Mouse (Mus musculus) granulocyte monocyte progenitor cell, adult 5-6 weeks (primary cell): Measurements from ENCODE around the gene Tspan13. TPM values are rescaled to one million over a fixed set of nuclear protein-coding genes. Genes with fewer than 3 reads are reported as not detected.

Experiments
- ATAC-seq: replicated peaks from 2 replicates; pipeline ENCODE4 v1.8.0; 2016; ENCODE audit warnings: mild to moderate bottlenecking, moderate TSS enrichment, inconsistent platforms; ENCODE audit not compliant: poor library complexity, severe bottlenecking
- total RNA-seq, 2 experiments: library from RNA; stranded (forward) in 1 of 2; stranded (reverse) in 1 of 2; fragments of 200-712, 200-1000 nt in 1 of 2; fragments of >200 nt in 1 of 2; fragmentation: Nextera tagmentation in 1 of 2; gene quantifications; 2 replicates each; pipeline ENCODE4 v1.2.3; 2014 to 2017

Gene Tspan13
- total RNA-seq, 2 experiments from 2014 or later: 8.2 to 14.9 TPM

DNA sequence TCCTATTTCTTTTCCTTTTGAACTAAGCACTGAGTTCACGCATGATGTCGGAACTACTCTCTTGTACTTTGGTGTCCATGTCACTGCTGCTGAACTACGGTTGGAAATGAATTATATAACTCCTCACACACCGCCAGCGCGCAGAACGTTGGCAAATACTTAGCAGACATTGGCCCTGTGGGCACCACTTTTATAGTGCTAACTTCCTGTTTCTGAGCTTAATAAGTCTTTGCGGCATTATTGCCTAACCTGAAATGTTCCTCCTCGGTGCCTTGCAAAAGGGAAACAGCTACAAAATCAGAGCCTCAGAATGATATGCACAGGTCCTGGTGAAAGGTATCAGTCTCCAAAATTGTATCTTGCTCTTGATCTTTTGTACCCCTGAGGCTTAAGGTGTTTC is 58.8 kb downstream of the Tspan13 start:
- peak; percentile 91 for ATAC-seq

DNA sequence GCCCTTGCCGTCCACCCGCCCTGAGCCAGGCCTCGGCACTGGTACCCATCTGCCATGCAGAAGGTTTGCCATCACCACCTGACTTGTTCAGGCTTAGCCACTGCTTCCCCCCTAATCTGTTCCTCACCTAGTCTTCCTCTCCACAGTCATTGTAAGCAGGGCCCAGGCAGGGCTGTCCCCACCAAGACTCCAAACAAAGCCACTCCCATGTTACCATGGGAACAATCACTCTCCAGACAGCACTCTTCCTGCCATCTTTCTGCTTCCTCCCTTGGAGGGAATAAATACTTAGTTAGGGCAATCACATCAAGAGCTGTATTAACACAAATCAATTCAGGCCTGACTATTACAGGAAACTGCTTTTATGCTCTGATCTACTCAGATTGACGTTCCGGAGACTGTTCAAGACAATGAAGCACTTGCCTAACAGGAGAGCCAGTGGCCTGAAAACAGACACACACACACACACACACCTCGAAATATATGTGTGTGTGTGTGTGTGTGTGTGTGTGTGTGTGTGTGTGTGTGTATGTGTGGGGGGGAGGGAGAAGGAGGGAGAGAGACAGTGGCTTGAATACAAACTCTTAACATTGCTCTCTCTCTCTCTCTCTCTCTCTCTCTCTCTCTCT is 60.5 kb downstream of the Tspan13 start:
- peak; percentile 70 for ATAC-seq

DNA sequence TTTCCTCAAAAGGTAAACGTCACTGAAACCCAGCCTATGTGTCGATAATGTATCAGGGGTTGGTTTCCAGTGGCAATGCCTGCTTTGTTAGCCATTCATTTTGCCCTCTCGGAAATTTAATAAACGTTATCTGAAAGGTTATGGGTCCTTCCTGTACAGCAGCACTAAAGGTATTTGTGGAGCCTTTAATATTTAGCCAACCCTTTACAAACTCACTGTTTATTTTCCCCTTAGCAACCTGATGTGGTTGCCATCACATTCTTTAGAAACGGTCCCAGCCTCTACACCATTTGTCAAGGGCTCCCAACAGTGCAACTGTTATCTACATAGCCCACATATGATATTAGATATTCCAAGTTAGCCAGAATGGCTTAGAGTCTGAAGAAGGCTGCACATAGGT is 62.7 kb downstream of the Tspan13 start:
- no peak for ATAC-seq

DNA sequence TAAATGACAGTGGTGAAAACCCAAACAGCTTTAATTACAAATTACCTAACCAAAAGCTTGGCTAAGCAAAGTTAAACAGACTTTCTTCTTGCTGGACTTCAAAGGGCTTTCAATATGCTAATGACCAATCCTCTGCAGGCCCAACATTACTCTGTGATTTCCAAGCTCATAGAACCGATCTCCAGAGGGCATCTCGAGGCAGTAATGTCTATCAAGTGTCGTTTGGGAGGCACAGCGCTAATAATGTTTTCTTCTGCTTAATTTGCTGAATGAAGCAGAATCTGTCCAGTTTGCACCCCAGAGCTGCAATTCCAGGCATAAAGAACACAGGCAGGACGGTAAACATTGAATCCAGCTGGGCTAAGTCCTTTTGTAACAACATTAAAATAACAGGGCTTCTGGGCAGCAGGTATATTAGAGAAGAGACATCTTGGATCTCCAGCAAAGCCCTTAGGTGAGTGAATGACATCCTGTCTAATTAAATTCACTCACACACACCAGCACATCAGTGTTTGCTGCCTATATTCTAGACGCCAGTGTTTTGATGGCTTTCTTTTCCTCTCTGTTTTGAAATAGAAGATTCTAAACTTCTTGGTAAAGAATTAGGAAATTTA is 64.6 kb downstream of the Tspan13 start:
- ATAC-seq: no peak

DNA sequence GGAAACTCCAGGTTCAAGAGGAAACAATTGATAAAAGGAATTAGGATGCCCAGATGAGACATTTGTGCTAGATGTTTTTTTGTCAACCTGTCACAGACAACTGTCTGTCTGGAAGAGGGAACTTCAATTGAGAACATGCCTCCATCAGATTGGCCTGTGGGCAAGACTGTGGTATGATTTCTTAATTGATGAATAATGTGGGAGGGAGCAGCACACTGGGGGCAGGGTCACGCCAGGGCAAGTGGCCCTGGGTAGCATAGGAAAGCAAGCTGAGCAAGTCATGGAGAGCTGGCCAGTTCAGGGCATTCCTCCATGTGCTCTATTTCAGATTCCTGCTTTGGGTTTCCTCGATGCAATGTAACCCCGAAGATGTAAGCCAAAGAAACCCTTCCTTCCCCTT is 66.4 kb downstream of the Tspan13 start:
- ATAC-seq: peak; percentile 95

DNA sequence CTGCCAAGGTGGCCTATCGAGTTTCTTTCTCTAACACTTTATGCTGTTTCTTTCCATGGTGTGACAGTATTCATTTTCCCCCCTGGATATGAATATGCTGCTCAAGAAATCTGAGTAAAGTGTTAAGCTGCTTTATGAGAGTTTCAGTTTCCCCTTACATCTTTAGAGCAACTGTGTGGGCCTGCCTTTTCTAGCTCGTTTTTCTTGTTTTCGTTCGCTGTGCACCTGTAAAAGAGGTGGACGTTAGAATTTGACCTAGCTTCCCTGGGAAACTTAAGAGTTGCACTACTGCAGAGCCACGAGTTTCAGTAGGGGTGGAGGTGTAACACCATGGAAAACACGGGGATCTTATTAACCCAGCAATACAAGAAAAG is 75.5 kb downstream of the Tspan13 start:
- ATAC-seq: no peak

DNA sequence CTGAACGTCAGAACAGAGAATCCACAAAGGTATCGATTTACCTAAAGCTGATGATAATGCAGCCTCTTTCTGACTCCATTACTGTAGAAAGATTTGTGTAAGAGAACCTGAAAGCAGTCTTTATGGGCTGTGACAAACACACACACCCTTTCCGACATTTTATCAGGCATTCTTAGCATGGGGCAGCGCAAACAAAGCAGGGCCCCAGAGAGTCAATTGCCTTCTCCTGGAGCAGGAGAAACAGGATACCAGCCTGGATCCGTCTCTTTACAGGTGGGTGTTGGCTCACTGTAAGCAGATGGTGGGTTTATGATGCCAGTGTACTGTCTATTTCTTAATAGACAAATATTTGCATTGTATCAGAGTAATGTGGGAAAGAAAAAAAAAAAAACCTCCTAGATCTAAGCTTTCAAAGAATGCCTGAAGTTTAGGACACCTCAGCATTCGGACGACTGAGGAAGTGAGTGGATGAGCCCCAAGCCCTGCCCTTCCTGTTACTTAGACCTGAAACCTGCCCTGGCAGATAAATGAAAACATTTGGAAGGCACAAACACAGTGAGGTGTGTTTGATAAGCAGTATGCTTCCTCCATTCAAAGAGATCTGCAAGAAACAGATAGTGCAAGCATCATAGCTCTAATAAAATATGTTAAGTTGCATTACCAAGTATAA is 76.1 kb downstream of the Tspan13 start:
- ATAC-seq: no peak

Other genes starting within 250 kb of the Tspan13 start
- gene Agr3, start 116.9 kb downstream of the Tspan13 start, total RNA-seq (2014; fragmentation: Nextera tagmentation): not detected in 2 replicates
- gene Agr3, start 116.9 kb downstream of the Tspan13 start, total RNA-seq (2017): not detected in 2 replicates
- gene Agr2, start 49.6 kb downstream of the Tspan13 start, total RNA-seq (2014; fragmentation: Nextera tagmentation): not detected in 2 replicates
- gene Agr2, start 49.6 kb downstream of the Tspan13 start, total RNA-seq (2017): not detected in 2 replicates
- 22.3 and 26.5 TPM in 2 replicates for gene Ankmy2, start 114.6 kb upstream of the Tspan13 start, total RNA-seq (2014; fragmentation: Nextera tagmentation)
- 23.0 and 25.3 TPM in 2 replicates for gene Ankmy2, start 114.6 kb upstream of the Tspan13 start, total RNA-seq (2017)
- 133 and 156 TPM in 2 replicates for gene Bzw2, start 115.6 kb upstream of the Tspan13 start, total RNA-seq (2014; fragmentation: Nextera tagmentation)
- 139 and 142 TPM in 2 replicates for gene Bzw2, start 115.6 kb upstream of the Tspan13 start, total RNA-seq (2017)
- gene Lrrc72, start 210.9 kb upstream of the Tspan13 start, total RNA-seq (2014; fragmentation: Nextera tagmentation): not detected in 2 replicates
- not detected in 2 replicates for gene Lrrc72, start 210.9 kb upstream of the Tspan13 start, total RNA-seq (2017)